Mouse (Mus musculus) G1E-ER4 (cell line): ENCODE measurements around the gene Mrgprg. TPM values are rescaled to one million over a fixed set of nuclear protein-coding genes. Genes with fewer than 3 reads are reported as not detected.

Experiments
- GATA1 ChIP-seq: IDR thresholded peaks from one replicate; pipeline ENCODE4 v1.8.0; 2012; ENCODE audit warnings: low read length, inconsistent platforms
- polyA plus RNA-seq: library from polyadenylated mRNA; stranded (reverse); fragments of >175 nt; gene quantifications from 2 replicates; pipeline ENCODE4 v1.2.3, GENCODE M21; 2012

Mrgprg gene
- not detected in 2 replicates for polyA plus RNA-seq

- TF ChIP-seq GATA1 = no peak
Measured at GRCm38 (mm10) chr7:143766893-143767292, at the start of gene Mrgprg. Gene Mrgprg, minus strand, starts transcription at chr7:143766993.

- TF ChIP-seq GATA1 = no peak
Measured at GRCm38 (mm10) chr7:143808909-143809308, 42.1 kb upstream of the Mrgprg start.

GRCm38 (mm10) chr7:143805199-143805624, 38.4 kb upstream of the Mrgprg start:
- no peak for TF ChIP-seq GATA1

GRCm38 (mm10) chr7:143801195-143802065, 34.6 kb upstream of the Mrgprg start:
- TF ChIP-seq GATA1 = no peak

GRCm38 (mm10) chr7:143800770-143801169, 34.0 kb upstream of the Mrgprg start:
- no peak for TF ChIP-seq GATA1

GRCm38 (mm10) chr7:143798783-143799182, 32.0 kb upstream of the Mrgprg start:
- TF ChIP-seq GATA1 = no peak

- TF ChIP-seq GATA1 = no peak
Measured at GRCm38 (mm10) chr7:143793121-143793520, 26.3 kb upstream of the Mrgprg start.

GRCm38 (mm10) chr7:143792336-143792985, 25.7 kb upstream of the Mrgprg start:
- TF ChIP-seq GATA1 = no peak

- no peak for TF ChIP-seq GATA1
Measured at GRCm38 (mm10) chr7:143783996-143784829, 17.4 kb upstream of the Mrgprg start, which contains the start of gene Mrgpre. Gene Mrgpre, minus strand, starts transcription at chr7:143784500.

GRCm38 (mm10) chr7:143783378-143783995, 16.7 kb upstream of the Mrgprg start:
- TF ChIP-seq GATA1 = no peak

GRCm38 (mm10) chr7:143777375-143777774, 10.6 kb upstream of the Mrgprg start:
- no peak for TF ChIP-seq GATA1

GRCm38 (mm10) chr7:143776137-143776536, 9.3 kb upstream of the Mrgprg start:
- TF ChIP-seq GATA1 = no peak

GRCm38 (mm10) chr7:143769461-143769860, 2.7 kb upstream of the Mrgprg start:
- TF ChIP-seq GATA1 = no peak

GRCm38 (mm10) chr7:143768267-143768666, 1.5 kb upstream of the Mrgprg start:
- TF ChIP-seq GATA1 = no peak

- no peak for TF ChIP-seq GATA1
Measured at GRCm38 (mm10) chr7:143764876-143765530, 1.8 kb downstream of the Mrgprg start.
